Mouse (Mus musculus) embryonic facial prominence, embryonic 12.5 days (tissue): ENCODE data around the gene Mfap3l. TPM values are rescaled to one million over a fixed set of nuclear protein-coding genes. Genes with fewer than 3 reads are reported as not detected.

Experiments used
- ATAC-seq: fragments of 200-750 bp; cut with Nextera tagmentation; 2 replicates; pipeline ENCODE4 v1.8.0; 2017; ENCODE audit not compliant: insufficient number of reproducible peaks, insufficient read depth, low FRiP score, low TSS enrichment
- H3K27ac ChIP-seq: fragments of 300-500 bp; sonication (generic); 2 replicates; pipeline ENCODE4 v1.5.1; 2016; ENCODE audit warnings: mild to moderate bottlenecking
- H3K27me3 ChIP-seq: fragments of 300-500 bp; sonication (generic); 2 replicates; pipeline ENCODE4 v1.6.1; 2016; ENCODE audit warnings: mild to moderate bottlenecking, moderate library complexity
- H3K36me3 ChIP-seq: fragments of 300-500 bp; sonication (generic); 2 replicates; pipeline ENCODE4 v1.6.1; 2016; ENCODE audit warnings: mild to moderate bottlenecking
- H3K4me1 ChIP-seq: fragments of 300-500 bp; sonication (generic); 2 replicates; pipeline ENCODE4 v1.6.1; 2016
- H3K4me2 ChIP-seq: fragments of 300-500 bp; sonication (generic); replicated peaks from 2 replicates; pipeline ENCODE4 v1.6.1; 2016; ENCODE audit warnings: mild to moderate bottlenecking, moderate library complexity
- H3K4me3 ChIP-seq: fragments of 300-500 bp; sonication (generic); 2 replicates; pipeline ENCODE4 v1.5.1; 2016; ENCODE audit warnings: mild to moderate bottlenecking
- H3K9ac ChIP-seq: fragments of 300-500 bp; sonication (generic); 2 replicates; pipeline ENCODE4 v1.6.1; 2016; ENCODE audit warnings: mild to moderate bottlenecking, moderate library complexity
- H3K9me3 ChIP-seq: fragments of 300-500 bp; sonication (generic); 2 replicates; pipeline ENCODE4 v1.6.1; 2016; ENCODE audit warnings: mild to moderate bottlenecking, moderate library complexity
- WGBS: fragments of 180-500 bp; shearing (Covaris S2); methylation state at CpG from one replicate; pipeline ENCODE4 v1.1.7; 2016; 5-methylcytosine and 5-hydroxymethylcytosine counted together
- polyA plus RNA-seq: library from polyadenylated mRNA; unstranded; fragments of >200 nt; fragmentation: Nextera tagmentation; extraction: Ambion mirVana; gene quantifications from 2 replicates; pipeline ENCODE4 v1.2.1, GENCODE M21; 2016

Mfap3l gene
- polyA plus RNA-seq, 1 experiment from 2014 or later = 1.7 TPM

GRCm38 (mm10) chr8:60631504-60631934 is 1.1 kb upstream of the Mfap3l start:
- peak overlapping the region; percentile 28 for H3K4me3 ChIP-seq
- H3K9ac ChIP-seq = no peak overlapping the region
- H3K36me3 ChIP-seq = no peaks in the 10 kb centered on the region
- WGBS = under 1% methylated on average over 13 of the region's 13 CpGs
- ATAC-seq = 0 out of 2 replicates have a peak, but pooled peaks have one; percentile 4
- H3K27me3 ChIP-seq = peaks cover 12% of the 10 kb centered on the region
- no peaks in the 10 kb centered on the region for H3K9me3 ChIP-seq
- H3K4me2 ChIP-seq = peak overlapping the region; percentile 99
- no peak overlapping the region for H3K27ac ChIP-seq
- no peaks in the 10 kb centered on the region for H3K4me1 ChIP-seq

GRCm38 (mm10) chr8:60632933-60633655 is 467 bp downstream of the Mfap3l start:
- Histone ChIP-seq H3K9ac (peak overlapping the region; percentile 63), H3K4me2 (peak overlapping the region; percentile 99)

GRCm38 (mm10) chr8:60634921-60635320 is 2.3 kb downstream of the Mfap3l start:
- no peaks in the 10 kb centered on the region for H3K4me1 ChIP-seq
- peaks cover 7% of the 10 kb centered on the region for H3K27me3 ChIP-seq
- WGBS = 85% methylated on average over 2 of the region's 2 CpGs
- H3K9ac ChIP-seq = no peak overlapping the region
- no peak for ATAC-seq
- no peak overlapping the region for H3K4me2 ChIP-seq
- no peaks in the 10 kb centered on the region for H3K36me3 ChIP-seq
- H3K4me3 ChIP-seq = no peak overlapping the region
- no peak overlapping the region for H3K27ac ChIP-seq
- H3K9me3 ChIP-seq = no peaks in the 10 kb centered on the region

More at GRCm38 (mm10) chr8:60632933-60633655, 467 bp downstream of the Mfap3l start:
- Histone ChIP-seq H3K4me3 (peak overlapping the region; percentile 66), H3K4me1 (no peaks in the 10 kb centered on the region), H3K27me3 (peaks cover 12% of the 10 kb centered on the region), H3K9me3 (no peaks in the 10 kb centered on the region), H3K36me3 (no peaks in the 10 kb centered on the region), H3K27ac (0 out of 2 replicates have a peak overlapping the region, but pooled peaks have one; percentile 23)
- under 1% methylated on average over 56 of the region's 56 CpGs for WGBS
- no peak for ATAC-seq

DNA sequence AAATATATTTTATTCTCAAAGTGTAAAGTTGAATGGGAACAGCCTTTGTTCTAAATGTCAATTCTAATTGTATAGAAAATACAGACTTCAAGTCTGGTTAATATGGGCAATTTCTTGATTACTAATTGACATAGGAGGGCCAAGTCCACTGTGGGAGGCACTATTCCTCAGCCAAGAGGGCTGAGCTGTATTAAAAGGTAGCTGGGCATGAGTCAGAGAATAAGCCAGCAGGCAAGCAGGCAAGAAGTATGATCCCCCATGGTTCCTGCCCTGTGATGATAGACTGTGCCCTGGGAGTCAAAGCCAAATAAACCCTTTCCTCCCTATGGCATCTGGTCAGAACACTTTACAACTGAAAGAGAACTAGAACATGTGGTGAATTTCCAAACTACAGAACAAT is 3.2 kb downstream of the Mfap3l start:
- ATAC-seq = no peak
- H3K4me2 ChIP-seq = no peak overlapping the region
- no peak overlapping the region for H3K4me3 ChIP-seq
- H3K36me3 ChIP-seq = no peaks in the 10 kb centered on the region
- no peak overlapping the region for H3K9ac ChIP-seq
- no peaks in the 10 kb centered on the region for H3K27me3 ChIP-seq
- H3K27ac ChIP-seq = no peak overlapping the region
- H3K4me1 ChIP-seq = no peaks in the 10 kb centered on the region
- H3K9me3 ChIP-seq = no peaks in the 10 kb centered on the region

- no peak for ATAC-seq
- no peak overlapping the region for H3K9ac ChIP-seq
- H3K27me3 ChIP-seq = no peaks in the 10 kb centered on the region
- H3K4me1 ChIP-seq = no peaks in the 10 kb centered on the region
- H3K4me2 ChIP-seq = no peak overlapping the region
- H3K27ac ChIP-seq = no peak overlapping the region
- no peak overlapping the region for H3K4me3 ChIP-seq
- H3K36me3 ChIP-seq = no peaks in the 10 kb centered on the region
- H3K9me3 ChIP-seq = no peaks in the 10 kb centered on the region
- 92% methylated on average over 17 of the region's 17 CpGs for WGBS
Measured at GRCm38 (mm10) chr8:60640046-60640445, 7.4 kb downstream of the Mfap3l start.

GRCm38 (mm10) chr8:60643416-60644020 is 10.9 kb downstream of the Mfap3l start:
- Histone ChIP-seq H3K4me3 (no peak overlapping the region), H3K4me1 (no peaks in the 10 kb centered on the region), H3K4me2 (no peak overlapping the region), H3K36me3 (no peaks in the 10 kb centered on the region), H3K27ac (no peak overlapping the region), H3K9me3 (no peaks in the 10 kb centered on the region), H3K27me3 (no peaks in the 10 kb centered on the region), H3K9ac (no peak overlapping the region)
- 80% methylated on average over 6 of the region's 6 CpGs for WGBS
- no peak for ATAC-seq

GRCm38 (mm10) chr8:60645164-60645563 is 12.5 kb downstream of the Mfap3l start:
- no peak for ATAC-seq
- Histone ChIP-seq H3K36me3 (no peaks in the 10 kb centered on the region), H3K4me2 (no peak overlapping the region), H3K27me3 (no peaks in the 10 kb centered on the region), H3K9me3 (no peaks in the 10 kb centered on the region), H3K9ac (no peak overlapping the region), H3K27ac (no peak overlapping the region), H3K4me3 (no peak overlapping the region), H3K4me1 (no peaks in the 10 kb centered on the region)
- 66% methylated on average over 4 of the region's 4 CpGs for WGBS

- Histone ChIP-seq H3K27ac (no peak overlapping the region), H3K4me3 (no peak overlapping the region)
- WGBS = 86% methylated on average over 3 of the region's 3 CpGs
Measured at GRCm38 (mm10) chr8:60645911-60646310, 13.3 kb downstream of the Mfap3l start.

DNA sequence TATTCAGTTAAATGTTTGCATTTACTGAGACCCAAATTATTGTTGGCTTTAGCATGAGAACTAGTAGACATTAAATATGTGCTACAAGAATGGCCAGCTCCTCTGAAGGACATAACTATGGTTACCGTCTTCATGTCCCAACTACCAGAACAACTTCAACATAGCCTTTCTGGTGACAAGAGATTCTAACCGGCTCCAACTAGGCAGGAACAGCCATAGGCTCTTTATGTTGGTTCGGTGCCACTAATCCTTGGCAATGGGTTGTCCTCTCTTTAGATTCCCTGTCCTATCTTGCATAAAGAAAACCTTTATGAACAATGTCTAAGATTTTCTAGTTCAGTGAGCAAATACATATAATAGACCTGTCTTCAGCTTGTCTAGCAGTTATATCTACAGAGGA is 14.7 kb downstream of the Mfap3l start:
- Histone ChIP-seq H3K36me3 (no peaks in the 10 kb centered on the region), H3K4me3 (no peak overlapping the region), H3K9me3 (no peaks in the 10 kb centered on the region), H3K9ac (no peak overlapping the region), H3K4me1 (no peaks in the 10 kb centered on the region), H3K4me2 (no peak overlapping the region), H3K27ac (no peak overlapping the region), H3K27me3 (no peaks in the 10 kb centered on the region)
- ATAC-seq = no peak
- 93% methylated on average over 3 of the region's 3 CpGs for WGBS

More at GRCm38 (mm10) chr8:60645911-60646310, 13.3 kb downstream of the Mfap3l start:
- Histone ChIP-seq H3K36me3 (no peaks in the 10 kb centered on the region), H3K4me2 (no peak overlapping the region), H3K4me1 (no peaks in the 10 kb centered on the region), H3K27me3 (no peaks in the 10 kb centered on the region), H3K9me3 (no peaks in the 10 kb centered on the region), H3K9ac (no peak overlapping the region)
- no peak for ATAC-seq

DNA sequence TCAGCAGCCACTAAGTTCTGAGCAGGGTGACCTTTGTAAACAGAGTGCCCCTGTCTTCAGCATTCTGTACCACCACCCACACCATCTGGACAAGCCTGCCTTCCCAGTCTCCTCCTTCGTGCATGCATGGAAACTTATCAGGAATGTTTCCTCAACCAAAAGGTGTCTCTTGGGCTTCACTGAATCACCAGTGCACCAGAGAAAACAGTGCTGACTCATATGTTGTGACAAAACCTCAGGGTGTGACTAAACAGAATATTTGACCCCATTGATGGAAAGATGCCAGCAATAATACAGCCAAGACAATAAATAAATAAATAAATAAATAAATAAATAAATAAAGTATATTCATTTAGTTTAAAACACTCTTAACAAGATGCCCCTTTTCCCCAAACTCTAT is 16.5 kb downstream of the Mfap3l start:
- H3K27ac ChIP-seq = no peak overlapping the region
- no peaks in the 10 kb centered on the region for H3K36me3 ChIP-seq
- 66% methylated on average over 1 of the region's 1 CpGs for WGBS
- no peak for ATAC-seq
- no peaks in the 10 kb centered on the region for H3K27me3 ChIP-seq
- no peak overlapping the region for H3K9ac ChIP-seq
- H3K4me3 ChIP-seq = no peak overlapping the region
- no peaks in the 10 kb centered on the region for H3K4me1 ChIP-seq
- H3K9me3 ChIP-seq = no peaks in the 10 kb centered on the region
- no peak overlapping the region for H3K4me2 ChIP-seq

DNA sequence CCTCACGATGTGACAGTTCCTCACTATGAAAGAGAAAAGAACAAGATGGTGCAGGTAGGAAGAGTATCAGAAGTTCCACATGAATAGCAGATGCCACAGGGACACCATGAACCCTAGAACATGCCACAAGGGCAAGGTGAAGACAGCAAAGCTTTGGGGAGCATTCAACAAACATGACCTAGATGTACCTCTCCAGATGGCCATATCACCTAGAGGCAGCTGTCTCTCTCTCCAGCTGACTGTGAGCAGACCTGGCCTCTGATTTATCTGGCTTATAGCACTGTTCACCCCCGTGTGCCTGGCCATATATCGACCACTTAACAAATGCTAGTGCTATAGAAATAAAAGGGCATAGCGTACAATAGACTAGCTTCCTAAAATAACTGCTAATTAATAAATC is 17.5 kb downstream of the Mfap3l start:
- H3K36me3 ChIP-seq = no peaks in the 10 kb centered on the region
- no peak overlapping the region for H3K9ac ChIP-seq
- ATAC-seq = no peak
- no peaks in the 10 kb centered on the region for H3K9me3 ChIP-seq
- H3K4me2 ChIP-seq = no peak overlapping the region
- H3K27me3 ChIP-seq = no peaks in the 10 kb centered on the region
- H3K27ac ChIP-seq = no peak overlapping the region
- no peaks in the 10 kb centered on the region for H3K4me1 ChIP-seq
- no peak overlapping the region for H3K4me3 ChIP-seq
- WGBS = 87% methylated on average over 4 of the region's 4 CpGs

- H3K27ac ChIP-seq = no peak overlapping the region
- no peaks in the 10 kb centered on the region for H3K27me3 ChIP-seq
- H3K9ac ChIP-seq = no peak overlapping the region
- no peaks in the 10 kb centered on the region for H3K9me3 ChIP-seq
- 61% methylated on average over 6 of the region's 6 CpGs for WGBS
- no peak for ATAC-seq
- H3K4me2 ChIP-seq = no peak overlapping the region
- H3K4me1 ChIP-seq = no peaks in the 10 kb centered on the region
- no peak overlapping the region for H3K4me3 ChIP-seq
- no peaks in the 10 kb centered on the region for H3K36me3 ChIP-seq
Measured at GRCm38 (mm10) chr8:60657425-60658113, 24.9 kb downstream of the Mfap3l start.
